Mouse (Mus musculus): ENCODE results near the gene Gm5431. TPM values are rescaled to one million over a fixed set of nuclear protein-coding genes. Genes with fewer than 3 reads are reported as not detected.

Gm5431 gene
- total RNA-seq, 2 experiments from 2014 or later, result 0.13 to 0.42 TPM

- intact Hi-C loops (cut with DNase I), result no loop called here
- no peak overlapping the region for H3K4me3 ChIP-seq
- DNase-seq, result no peak
- H3K27ac ChIP-seq, result peak overlapping the region; percentile 35; the same call in 1 of the 2 replicates
- no peak for TF ChIP-seq CTCF (IDR thresholded peaks at IDR 0.05)
Measured at GRCm38 (mm10) chr11:48843202-48843601, 58.8 kb downstream of the Gm5431 start.

GRCm38 (mm10) chr11:48842378-48842792, 59.6 kb downstream of the Gm5431 start:
- no peak overlapping the region for H3K4me3 ChIP-seq
- intact Hi-C loops (cut with DNase I), result no loop called here
- H3K27ac ChIP-seq, result peak overlapping the region; percentile 35; the same call in 1 of the 2 replicates
- TF ChIP-seq CTCF (IDR thresholded peaks at IDR 0.05), result no peak
- no peak for DNase-seq

GRCm38 (mm10) chr11:48841213-48841612, 60.8 kb downstream of the Gm5431 start:
- no peak for TF ChIP-seq CTCF (IDR thresholded peaks at IDR 0.05)
- Histone ChIP-seq H3K4me3 (no peak overlapping the region), H3K27ac (0 out of 2 replicates have a peak overlapping the region, but pooled peaks have one; percentile 1)
- intact Hi-C loops (cut with DNase I), result no loop called here
- no peak for DNase-seq

GRCm38 (mm10) chr11:48840805-48841204, 61.2 kb downstream of the Gm5431 start:
- TF ChIP-seq CTCF (IDR thresholded peaks at IDR 0.05), result no peak
- Histone ChIP-seq H3K4me3 (no peak overlapping the region), H3K27ac (no peak overlapping the region)
- intact Hi-C loops (cut with DNase I), result no loop called here
- DNase-seq, result no peak

GRCm38 (mm10) chr11:48838879-48839680, 62.9 kb downstream of the Gm5431 start:
- intact Hi-C loops (cut with DNase I), result loop anchor here (2.0 kb wide), 1 partner anchor 14 kb away; no protein-coding TSS in a partner anchor
- TF ChIP-seq CTCF (IDR thresholded peaks at IDR 0.05), result no peak
- H3K4me3 ChIP-seq, result peak overlapping the region; percentile 96
- DNase-seq, result no peak
- peak overlapping the region; percentile 98 for H3K27ac ChIP-seq

GRCm38 (mm10) chr11:48838181-48838797, 63.7 kb downstream of the Gm5431 start:
- intact Hi-C loops (cut with DNase I), result loop anchor here (2.0 kb wide), 1 partner anchor 15 kb away; no protein-coding TSS in a partner anchor
- no peak for TF ChIP-seq CTCF (IDR thresholded peaks at IDR 0.05)
- DNase-seq, result no peak
- peak overlapping the region; percentile 98 for H3K27ac ChIP-seq
- peak overlapping the region; percentile 96 for H3K4me3 ChIP-seq

Other genes with a start within 250 kb of the Gm5431 start
- 100 to 1,000 TPM; 383 to 424 TPM for gene Rack1, start 101.9 kb downstream of the Gm5431 start, total RNA-seq (2021)
- 10 to 100 TPM; 19.9 to 23.6 TPM for gene Trim41, start 84.9 kb downstream of the Gm5431 start, total RNA-seq (2021)
- gene Trim7, start 76.1 kb downstream of the Gm5431 start, total RNA-seq (2021), result 10 to 100 TPM; 25.9 to 51.8 TPM
- 1 to 10 TPM; 1.5 to 2.2 TPM for gene Gm12184, start 75.6 kb downstream of the Gm5431 start, total RNA-seq (2021)
- 10 to 100 TPM; 13.5 to 14.4 TPM for gene Irgm1, start 30.5 kb downstream of the Gm5431 start, total RNA-seq (2021)
- gene Psme2b, start 44.0 kb upstream of the Gm5431 start, total RNA-seq (2021), result 1 to 10 TPM in 1 of 2 experiments, under 1 TPM in 1; 0.41 to 1.6 TPM
- gene Olfr56, start 76.7 kb upstream of the Gm5431 start, total RNA-seq (2021), result not detected
- gene 9930111J21Rik1, start 77.2 kb upstream of the Gm5431 start, total RNA-seq (2021), result 1 to 10 TPM in 1 of 2 experiments, under 1 TPM in 1; 0.79 to 1.7 TPM
- gene Gm12185, start 90.0 kb upstream of the Gm5431 start, total RNA-seq (2021), result under 1 TPM; 0.39 to 0.46 TPM
- gene Tgtp1, start 92.0 kb upstream of the Gm5431 start, total RNA-seq (2021), result 1 to 10 TPM in 1 of 2 experiments, under 1 TPM in 1; 0.97 to 1.1 TPM
- gene 9930111J21Rik2, start 149.0 kb upstream of the Gm5431 start, total RNA-seq (2021), result 1 to 10 TPM; 1.0 to 2.5 TPM
- gene Tgtp2, start 162.0 kb upstream of the Gm5431 start, total RNA-seq (2021), result 1 to 10 TPM in 1 of 2 experiments, under 1 TPM in 1; 0.66 to 1.3 TPM
- under 1 TPM; 0.84 TPM for gene Ifi47, start 174.4 kb upstream of the Gm5431 start, total RNA-seq (2021)
- not detected for gene Olfr1396, start 212.7 kb upstream of the Gm5431 start, total RNA-seq (2021)
- not detected for gene Olfr1395, start 240.1 kb upstream of the Gm5431 start, total RNA-seq (2021)